Mouse (Mus musculus) embryonic fibroblast, embryonic 13.5 days (primary cell): ENCODE measurements around the gene Dgcr8.

Source experiments
- CTCF ChIP-seq: IDR thresholded peaks from 2 replicates; pipeline ENCODE4 v1.5.1; 2011; ENCODE audit warnings: mild to moderate bottlenecking, control low read depth, low read length, moderate library complexity, borderline replicate concordance; ENCODE audit not compliant: insufficient read depth
- POLR2A ChIP-seq: IDR thresholded peaks from 2 replicates; pipeline ENCODE4 v1.6.1; 2011; ENCODE audit warnings: low read depth, mild to moderate bottlenecking, control low read depth, low read length, moderate library complexity

GRCm38 (mm10) chr16:18337261-18337660 is 48.2 kb upstream of the Dgcr8 start:
- no peak for TF ChIP-seq POLR2A
- TF ChIP-seq CTCF: no peak
